Mouse (Mus musculus) forelimb bud, embryonic 11.5 days (tissue): Measurements from ENCODE around the gene St6galnac6.

Experiments
- DNase-seq: peaks from one replicate; pipeline ENCODE4 v3.0.0-alpha.2; 2012; ENCODE audit warnings: low read depth, low spot score

St6galnac6 gene

DNA sequence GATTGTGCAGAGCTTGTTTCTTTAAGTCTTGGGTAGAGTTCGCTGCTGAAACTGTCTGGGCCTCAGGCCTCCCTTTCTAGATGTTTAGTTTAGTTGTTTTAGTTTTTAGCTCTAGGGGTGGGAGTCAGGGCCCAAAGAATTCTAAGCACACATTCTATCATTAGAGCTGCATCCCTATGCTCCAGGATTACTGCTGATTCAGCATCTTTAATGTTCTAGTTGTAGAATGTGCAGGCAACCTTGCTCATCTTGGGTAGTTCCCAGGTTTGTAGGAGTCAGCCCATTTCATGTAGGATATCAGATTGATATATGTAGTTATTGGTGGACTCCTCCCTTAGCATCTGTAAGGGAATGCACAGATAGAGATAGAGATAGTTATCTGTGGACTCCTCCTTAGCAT is 17.6 kb downstream of the St6galnac6 start:
- no peak for DNase-seq

DNA sequence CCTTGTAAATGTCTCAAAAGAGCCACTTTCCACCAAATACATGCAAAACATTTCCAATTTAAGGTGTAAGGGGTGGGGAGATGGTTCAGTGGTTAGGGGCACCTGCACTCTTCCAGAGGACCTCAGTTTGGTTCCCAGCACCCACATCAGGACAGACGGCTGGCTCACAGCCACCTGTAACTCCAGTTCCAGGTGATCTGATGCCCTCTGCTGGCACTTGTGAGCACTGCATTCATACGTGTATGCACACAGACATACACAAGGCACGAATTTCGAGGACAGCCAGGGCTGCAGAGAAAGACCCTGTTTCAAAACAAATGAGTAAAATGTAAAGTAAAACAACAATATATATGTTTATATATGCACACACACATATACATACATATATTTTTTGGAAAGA is 18.1 kb downstream of the St6galnac6 start:
- no peak for DNase-seq

DNA sequence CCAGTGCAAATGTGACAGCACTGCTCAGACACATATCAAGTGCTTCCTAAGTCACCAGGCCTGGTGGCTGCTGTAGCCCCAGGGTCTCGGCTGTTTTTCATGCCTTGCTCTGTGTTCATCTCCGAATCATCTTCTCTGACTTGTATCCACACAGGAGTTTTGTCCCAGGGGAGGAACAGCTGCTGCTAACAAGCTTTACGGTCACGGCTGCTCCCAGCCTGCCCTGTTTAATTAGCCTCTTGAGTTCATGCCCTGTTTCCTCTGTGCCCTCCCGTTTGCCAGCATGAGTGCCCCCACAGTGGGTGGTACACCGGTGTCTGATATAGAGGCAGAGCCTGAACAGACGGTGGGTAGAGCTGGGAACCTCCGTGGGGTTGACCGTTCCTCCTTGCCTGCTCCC is 18.5 kb downstream of the St6galnac6 start:
- DNase-seq, result no peak

DNA sequence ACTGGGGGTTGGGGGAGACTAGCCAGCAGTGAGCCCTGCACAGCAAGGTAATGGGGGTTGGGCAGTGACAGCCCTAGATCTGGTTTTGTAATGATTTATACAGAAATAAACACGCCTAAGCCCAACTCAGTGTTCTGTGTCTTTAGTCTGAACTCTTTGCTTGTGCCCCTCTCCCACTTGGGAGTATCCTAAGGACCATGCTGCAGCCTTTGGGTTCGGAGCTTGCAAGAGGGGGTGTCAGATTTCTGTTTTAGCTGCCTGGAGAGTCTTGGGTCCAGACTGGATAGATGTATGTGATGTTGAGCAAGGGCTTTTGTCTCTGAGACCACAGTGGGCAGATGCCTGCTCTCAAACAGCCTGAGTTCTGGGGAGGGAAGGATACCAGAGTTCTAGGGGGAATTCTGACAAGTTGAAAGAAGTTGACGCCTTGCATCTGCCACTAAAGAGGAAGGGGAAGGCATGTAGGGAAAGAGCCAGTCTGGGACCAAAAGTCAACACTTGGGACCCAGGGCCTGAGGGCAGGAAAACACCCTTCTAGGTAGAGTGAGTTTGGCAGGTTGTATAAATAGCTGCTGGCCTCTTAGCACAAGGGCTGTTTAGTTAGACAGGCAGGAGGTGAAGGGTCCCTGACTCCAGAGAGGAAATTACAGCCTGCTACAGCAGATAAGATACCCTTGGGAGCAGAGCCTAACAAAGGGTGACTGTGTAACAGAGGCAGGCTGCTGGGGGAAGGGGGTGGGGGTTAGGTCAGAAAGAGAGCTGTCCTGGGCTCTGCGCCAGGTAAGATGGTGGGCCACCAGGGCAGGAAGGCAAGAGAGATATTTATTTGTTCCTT is 21.4 kb downstream of the St6galnac6 start:
- DNase-seq, result peak; percentile 68

DNA sequence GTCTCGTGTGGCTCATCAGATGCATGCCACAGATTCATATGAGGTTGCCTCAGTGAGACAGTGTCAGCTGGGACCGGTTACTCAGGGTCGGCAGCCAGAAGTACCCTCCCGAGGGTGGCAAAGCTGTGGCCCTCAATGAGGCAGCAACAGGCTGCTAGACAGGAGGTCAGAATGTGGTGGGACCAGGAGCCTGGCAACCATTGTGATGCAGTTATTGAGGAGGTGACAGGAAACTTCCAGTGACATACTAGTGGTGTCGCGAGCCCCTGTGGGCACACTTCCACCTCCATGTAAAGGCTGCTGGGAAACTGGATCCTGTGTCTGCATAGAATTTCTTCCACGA is 22.0 kb downstream of the St6galnac6 start, which contains the start of gene Ak1:
TSS of gene Ak1 (plus strand) at position 242 of the 343 bp plus-strand sequence.
- no peak for DNase-seq

DNA sequence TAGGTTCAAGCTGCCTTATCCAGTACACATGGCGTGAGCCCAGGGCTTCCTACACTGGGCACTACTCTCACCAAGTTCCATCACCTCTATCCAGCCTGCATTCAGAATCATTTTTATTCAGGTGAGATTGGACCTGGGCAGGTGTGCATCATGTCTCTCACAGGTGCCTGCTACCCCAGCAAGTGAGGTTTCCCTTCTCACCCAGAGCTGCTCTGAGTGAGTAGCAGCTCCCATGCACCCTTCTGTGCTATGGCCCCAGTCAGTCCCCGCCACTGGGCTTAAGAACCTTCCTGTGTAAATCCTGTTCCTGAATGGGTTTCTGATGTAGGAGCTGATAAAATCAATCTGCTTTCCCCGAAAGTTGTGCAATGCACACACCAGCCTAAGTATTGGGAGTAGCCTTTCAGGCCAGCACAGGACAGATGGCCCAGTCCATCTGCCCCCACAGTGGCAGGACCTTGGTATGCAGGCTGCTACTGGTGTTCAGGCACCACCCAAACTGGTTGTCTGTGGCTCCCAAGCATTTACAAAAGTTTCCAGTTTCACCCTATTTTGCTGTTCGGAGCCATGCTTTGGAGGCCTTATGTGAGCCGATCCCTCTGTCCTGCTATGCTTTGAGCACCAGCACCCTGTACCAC is 24.7 kb downstream of the St6galnac6 start:
- DNase-seq, result no peak

DNA sequence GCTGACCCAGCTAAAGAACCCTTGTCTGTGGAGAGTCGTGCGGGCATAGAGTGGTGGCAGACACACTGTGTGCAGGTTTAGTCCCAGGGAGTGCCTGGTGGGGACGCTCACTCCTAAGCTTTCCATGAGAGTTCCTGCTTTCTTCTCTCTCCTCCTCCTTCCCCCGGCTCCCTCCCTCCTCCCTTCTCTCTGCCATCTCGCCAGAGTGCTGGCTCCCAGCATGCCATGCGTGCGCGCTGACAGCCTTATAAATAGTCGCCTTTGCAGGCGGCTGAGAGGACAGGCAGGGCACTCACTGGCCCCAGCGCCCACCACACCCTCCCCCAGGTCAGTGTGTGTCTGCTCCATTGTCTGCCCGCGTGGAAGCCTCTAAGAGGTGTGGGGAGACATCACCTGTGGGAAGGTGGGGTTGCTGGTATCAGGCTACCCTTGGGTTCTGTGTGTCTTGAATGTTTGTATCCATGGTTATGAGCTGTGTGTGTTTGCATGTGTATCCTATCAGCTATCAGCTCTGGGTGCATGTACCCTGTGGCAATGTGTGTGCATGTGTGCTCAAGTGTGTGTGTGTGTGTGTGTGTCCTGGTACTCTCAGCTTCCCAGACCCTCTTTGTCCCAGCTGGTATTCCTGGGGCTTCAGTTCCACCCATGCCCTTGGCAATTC is 25.8 kb downstream of the St6galnac6 start:
- DNase-seq, result peak; percentile 71

DNA sequence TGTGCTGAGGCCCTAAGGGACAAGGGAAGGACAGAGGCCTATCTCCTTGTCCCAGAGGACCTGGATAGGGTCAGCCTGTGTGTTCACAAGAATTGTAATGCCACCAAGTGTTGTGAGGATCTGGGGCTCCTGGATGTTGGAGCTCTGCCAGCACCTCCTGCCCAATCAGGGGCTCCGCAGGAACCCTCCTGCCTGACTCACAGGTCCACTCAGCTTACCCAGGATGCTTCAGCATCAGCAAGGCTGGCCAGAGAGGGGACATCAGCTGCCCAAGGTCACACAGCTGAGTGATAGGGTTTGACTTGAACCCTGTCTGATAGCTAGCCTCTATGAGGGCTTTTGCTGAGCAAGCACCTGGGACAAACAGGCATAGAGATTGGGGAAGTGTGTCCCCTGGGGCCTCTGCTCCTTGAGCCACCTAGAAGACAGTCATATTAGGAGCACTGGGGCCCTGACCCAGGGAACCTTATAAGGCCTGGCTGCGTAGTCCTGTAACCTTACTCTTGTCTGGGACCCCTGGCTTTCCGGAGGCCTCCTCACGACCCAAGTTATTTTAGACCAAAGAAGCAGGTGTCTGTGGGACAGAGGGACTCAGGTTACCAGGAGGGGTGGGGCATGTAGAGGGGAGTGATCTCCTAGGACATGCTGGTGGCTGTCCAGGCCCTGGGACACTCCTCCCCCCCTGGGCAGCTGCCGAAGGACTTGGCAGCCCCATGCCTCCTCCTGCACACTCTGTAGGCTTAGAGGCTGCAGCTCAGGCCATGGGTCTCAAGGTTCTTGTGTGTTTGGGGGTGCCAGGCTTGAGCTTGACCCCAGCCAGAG is 26.6 kb downstream of the St6galnac6 start:
- DNase-seq, result no peak

DNA sequence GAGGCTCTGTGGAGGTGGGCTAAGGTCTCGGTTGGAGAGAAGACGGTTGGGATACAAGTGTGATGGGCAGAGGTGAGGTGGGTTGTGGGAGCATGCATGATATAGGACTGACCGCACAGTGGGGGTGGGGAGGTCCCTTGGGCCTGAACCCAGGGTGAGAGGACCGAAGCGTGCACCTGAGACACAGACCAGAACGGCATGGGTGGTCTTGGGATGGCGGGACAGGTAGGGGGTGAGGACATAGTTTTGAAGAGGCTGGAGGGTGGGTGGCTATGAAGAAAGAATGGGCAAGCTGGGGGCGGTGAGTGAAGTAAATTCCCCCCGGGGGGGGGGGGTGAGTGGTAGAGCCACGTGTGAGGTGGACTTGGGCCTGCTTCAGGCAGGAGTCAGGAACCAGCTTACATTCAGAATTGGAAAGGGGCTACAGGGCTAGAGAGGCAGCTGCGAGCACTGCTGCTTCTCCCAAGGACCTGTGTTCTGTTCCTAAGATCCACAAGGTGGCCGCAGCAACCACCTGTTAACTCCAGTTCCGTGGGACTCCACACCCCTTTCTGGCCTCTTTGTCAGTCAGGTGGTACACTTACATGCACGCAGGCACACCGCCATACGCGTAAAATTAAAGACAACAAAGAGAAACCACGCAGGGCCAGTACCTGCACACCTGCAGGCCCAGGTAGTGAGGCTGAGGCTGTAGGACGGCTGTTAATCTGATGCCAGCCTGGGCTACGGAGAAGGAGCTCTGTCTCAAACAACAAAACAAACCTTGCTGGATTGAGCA is 27.9 kb downstream of the St6galnac6 start:
- DNase-seq, result no peak

DNA sequence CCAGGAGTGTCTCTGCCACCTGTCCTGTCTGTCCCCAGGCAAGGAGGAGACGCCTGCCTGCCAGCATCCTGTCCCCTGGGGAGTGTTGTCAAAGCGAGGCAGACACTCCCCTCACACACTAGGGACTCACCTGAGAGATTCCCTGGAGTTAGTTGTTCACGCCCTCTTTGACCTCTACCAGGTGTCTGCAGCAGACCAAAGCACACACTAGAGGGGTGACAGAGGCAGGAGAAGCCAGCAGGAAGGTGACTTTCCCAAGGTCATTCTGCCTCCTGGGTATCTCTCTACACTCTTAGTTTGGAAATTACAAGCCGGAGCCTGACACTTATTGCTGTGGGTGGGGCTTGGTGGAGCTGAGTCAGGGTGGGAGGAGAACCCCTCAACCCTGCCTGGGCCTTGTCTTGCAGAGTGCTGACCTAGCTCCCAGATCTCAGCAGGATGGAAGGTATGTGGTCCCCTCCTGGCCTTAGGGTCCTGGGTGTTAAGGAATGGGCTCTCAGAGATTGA is 28.6 kb downstream of the St6galnac6 start:
- DNase-seq, result no peak

DNA sequence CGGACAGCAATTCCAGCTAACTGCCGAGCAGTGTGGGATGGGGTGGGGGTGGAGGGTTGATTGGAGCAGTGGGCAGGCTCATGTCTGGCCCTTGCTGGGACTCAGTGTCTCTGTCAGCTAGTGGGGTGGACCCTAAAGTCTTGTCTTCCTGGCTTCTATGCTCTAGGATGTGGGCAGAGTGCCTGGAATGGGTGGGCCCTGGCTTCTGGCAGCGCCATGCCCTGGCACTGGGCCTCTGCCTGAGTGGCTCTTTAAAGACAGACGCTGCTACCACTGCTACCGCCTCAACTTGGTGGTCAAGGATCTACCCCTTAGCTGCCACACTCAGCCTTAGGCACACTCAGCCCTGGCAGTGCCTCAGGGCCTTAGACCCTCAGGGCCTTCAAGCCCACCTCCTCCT is 29.2 kb downstream of the St6galnac6 start:
- no peak for DNase-seq

DNA sequence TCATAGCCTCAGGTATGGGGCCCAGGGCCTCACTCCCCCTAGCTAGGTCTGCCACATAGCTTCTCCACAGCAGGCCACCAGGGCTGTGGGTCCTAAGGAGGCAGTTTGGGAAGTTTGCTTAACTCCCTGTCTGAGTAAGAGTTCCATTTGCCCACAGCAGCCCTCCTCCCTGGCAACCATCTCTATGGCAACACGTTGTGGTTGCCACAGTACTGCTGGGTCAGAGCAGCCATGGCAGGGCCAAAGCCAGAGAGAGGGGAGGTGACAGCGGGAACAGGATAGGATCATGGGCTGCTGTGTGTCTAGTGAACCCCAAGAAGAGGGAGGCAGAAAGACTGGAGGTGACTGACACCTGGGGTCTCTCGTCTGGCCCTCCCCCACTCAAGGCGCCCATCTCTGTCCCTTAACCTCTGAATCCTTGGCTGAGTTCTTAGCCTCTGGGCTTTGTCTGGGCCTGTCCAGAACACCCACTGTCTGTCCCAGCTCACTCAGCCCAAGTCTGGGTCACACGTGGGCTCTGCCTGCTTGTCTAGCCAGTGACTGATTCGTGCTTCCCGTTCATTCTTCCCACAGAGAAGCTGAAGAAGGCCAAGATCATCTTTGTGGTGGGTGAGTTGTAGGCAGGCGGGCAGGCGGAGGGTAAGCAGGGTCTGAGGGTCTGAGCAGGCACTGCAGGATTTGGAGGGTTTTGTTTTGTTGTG is 29.9 kb downstream of the St6galnac6 start:
- peak; percentile 77 for DNase-seq

DNA sequence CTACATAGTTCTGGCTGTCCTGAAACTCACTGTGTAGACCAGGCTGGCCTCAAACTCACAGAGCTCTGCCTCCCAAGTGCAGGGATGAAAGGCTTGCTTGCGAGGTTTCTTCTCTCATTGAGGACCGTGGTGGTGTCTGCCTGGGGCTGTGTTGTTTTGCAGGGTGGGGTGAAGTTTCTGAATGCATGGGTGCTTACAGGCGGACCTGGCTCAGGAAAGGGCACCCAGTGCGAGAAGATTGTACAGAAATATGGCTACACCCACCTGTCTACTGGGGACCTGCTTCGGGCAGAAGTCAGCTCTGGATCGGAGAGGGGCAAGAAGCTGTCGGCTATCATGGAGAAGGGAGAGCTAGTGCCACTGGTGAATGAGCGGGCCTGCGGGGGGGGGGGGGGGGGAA is 30.5 kb downstream of the St6galnac6 start:
- DNase-seq, result no peak

DNA sequence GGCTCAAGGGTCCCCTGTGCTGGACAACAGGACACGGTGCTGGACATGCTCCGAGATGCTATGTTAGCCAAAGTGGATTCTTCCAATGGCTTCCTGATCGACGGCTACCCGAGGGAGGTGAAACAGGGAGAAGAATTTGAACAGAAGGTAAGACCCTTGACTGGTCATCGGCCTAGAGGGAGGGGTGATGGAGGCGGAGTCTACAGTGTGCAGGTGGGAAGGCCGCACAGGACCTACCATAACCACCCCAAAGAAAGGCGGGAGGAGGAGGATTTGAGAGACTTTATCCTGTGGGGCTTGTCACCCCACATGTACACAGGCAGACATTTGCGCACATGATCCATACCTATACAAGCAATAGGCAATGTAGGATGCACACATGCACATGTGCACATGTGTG is 31.5 kb downstream of the St6galnac6 start:
- no peak for DNase-seq

DNA sequence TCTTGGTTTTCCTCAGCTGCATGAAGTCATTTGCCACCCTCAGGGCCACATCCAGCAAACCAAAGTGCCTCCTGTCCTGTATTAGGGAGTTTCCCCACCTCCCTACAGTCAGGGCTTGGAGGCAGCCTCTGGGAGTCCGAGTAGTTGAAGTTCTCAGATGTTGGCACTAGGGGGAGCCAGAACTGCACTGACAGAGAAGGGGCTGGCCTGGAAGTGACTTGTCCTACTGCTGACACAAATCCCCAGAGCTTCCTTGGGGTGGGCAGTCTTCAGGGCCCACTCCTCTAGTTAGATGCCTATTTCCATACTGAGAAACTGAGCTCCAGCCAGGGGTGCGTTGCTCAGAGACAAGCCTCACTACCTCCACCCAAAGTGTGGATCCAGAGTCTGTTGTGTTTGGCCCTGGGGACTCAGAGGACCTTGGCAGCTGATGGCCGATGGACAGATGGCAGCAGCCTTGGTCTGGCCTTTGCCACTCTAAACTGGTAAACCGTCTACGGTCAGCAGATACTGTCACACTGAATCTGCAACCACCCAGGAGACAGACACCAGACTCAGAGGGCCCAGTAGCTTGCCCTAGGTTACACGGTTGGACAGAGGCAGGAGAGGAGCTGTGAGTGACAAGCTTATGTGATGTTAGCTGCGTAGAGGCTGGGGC is 32.4 kb downstream of the St6galnac6 start:
- peak; percentile 79 for DNase-seq

DNA sequence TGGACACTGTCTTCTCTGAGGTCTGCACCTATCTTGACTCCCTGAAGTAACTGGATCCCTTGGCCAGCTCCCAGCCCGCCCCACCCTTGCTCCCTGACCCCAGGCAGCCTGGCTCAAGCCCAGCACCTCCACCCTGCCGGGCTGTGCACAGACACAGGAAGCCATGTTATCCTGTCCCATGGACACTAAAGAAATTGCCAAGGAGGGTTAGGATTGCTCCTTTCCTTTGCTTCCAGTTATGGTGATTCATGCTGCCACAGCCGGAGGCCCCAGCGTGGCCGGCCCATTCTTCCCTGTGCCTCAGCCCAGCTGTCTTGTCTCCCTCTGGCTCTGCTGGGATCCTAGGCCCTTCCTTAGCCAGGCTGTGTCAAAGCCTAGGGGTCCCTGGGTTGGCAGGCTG is 34.2 kb downstream of the St6galnac6 start:
- DNase-seq, result no peak

DNA sequence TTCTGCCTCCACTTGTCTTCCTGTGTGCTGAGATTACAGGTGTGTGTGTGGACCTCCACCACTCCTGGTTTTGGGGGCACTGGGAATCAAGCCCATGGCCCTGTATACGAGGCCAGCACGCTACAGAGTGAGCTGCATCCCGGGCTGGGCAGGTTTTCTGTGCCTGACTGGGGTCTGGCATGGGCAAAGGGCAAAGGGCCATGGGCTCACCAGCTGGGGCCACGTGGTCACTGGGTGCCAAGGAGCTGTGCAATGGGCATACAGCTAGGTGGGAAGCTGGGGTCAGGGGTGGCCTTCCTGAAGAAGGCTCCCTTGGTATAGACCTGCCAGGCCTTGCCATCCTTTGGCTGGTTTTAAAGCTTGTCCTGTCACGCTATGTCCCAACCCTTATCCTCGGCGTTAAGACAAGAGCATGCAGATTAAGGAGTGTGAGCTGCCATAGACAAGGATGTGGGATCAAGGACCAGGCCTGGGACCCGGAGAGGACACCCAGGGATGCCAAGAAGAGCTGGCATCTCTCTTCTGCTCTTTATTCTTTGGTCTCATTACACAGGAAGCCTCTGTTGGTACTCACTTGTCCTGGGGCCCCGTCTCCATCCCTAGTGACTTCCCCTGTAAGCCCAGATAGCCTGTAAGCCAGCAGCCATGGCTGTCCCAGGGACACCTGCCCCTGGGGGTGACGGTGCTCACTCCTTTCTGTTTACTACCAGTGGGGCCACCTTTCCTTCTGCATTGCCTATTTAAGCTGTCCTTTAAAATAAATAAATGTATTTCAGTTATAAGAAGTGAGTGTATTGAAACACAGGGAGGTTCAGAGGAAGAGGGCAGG is 35.0 kb downstream of the St6galnac6 start:
- no peak for DNase-seq

DNA sequence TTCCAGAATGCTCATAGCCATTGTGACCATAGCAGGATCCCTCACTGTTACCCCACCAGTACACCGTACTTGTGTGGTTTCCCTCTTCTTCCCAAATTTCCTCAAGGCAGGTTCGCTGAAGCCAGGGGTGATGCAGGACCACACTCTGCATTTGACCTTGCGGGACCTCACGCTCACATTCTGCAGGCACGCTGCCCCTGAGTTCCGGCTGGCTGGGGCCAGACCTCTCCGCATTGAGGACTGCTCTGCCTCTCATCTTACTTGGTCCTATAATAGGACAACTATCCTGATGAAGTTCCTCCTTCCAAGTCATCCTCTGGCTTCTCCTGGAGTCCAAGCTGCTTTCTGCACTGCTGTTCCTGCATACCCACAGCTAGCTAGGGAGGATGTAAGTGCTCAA is 37.1 kb downstream of the St6galnac6 start:
- no peak for DNase-seq

DNA sequence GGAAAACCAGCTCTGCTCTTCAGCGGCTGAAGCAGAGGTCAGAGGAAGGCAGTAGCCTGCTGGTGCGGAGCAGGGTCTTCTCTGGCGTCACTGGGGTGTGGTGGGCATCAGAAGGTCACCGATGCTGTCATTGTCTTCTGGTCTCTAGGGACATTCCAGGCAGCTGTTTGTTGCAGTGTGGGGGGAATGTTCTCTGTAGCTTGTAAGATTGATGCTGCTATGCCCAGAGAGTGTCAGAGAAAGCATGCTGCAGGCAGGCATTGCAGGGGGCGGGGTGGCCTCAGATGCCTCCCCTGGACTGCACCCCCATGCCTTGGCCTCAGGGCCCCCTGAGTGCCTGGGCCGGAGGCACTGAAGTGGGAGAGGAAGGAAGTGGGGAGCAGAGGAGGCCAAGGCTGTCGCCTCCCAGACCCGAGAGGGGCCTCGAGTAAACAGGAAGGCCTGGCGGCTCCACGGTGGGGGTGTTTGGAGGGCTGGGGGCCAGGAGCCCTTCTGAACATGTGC is 38.3 kb downstream of the St6galnac6 start:
- DNase-seq, result no peak
